Mouse (Mus musculus) ES-Bruce4 (cell line): ENCODE data around the gene Shq1. TPM values are rescaled to one million over a fixed set of nuclear protein-coding genes. Genes with fewer than 3 reads are reported as not detected.

Experiments used
- H3K27ac ChIP-seq: 2 replicates; pipeline ENCODE4 v1.5.1; 2012; ENCODE audit warnings: low read length, inconsistent platforms; ENCODE audit not compliant: insufficient read depth
- H3K27me3 ChIP-seq: 2 replicates; pipeline ENCODE4 v1.6.1; 2012; ENCODE audit warnings: mild to moderate bottlenecking, low read length, inconsistent platforms; ENCODE audit not compliant: control insufficient read depth, poor library complexity, insufficient read depth, severe bottlenecking
- H3K36me3 ChIP-seq: 2 replicates; pipeline ENCODE4 v1.6.1; 2012; ENCODE audit warnings: inconsistent platforms, mild to moderate bottlenecking, low read length, moderate library complexity; ENCODE audit not compliant: control insufficient read depth, poor library complexity, insufficient read depth, severe bottlenecking
- H3K4me1 ChIP-seq: one replicate; pipeline ENCODE4 v1.8.1; 2011; ENCODE audit warnings: low read length; ENCODE audit not compliant: control insufficient read depth, insufficient read depth
- H3K4me3 ChIP-seq: 2 replicates; pipeline ENCODE4 v1.5.1; 2011; ENCODE audit warnings: low read depth, mild to moderate bottlenecking, low read length
- H3K9ac ChIP-seq: 2 replicates; pipeline ENCODE4 v1.6.1; 2012; ENCODE audit warnings: low read depth, mild to moderate bottlenecking, inconsistent platforms; ENCODE audit not compliant: poor library complexity, severe bottlenecking
- H3K9me3 ChIP-seq: replicated peaks from 2 replicates; pipeline ENCODE4 v1.6.1; 2012; ENCODE audit warnings: mild to moderate bottlenecking, low read length, inconsistent platforms; ENCODE audit not compliant: control insufficient read depth, poor library complexity, insufficient read depth, severe bottlenecking
- CTCF ChIP-seq: IDR thresholded peaks from one replicate; pipeline ENCODE4 v1.8.1; 2011; ENCODE audit warnings: low read depth, low read length
- EP300 ChIP-seq: IDR thresholded peaks from 2 replicates; pipeline ENCODE4 v1.6.1; 2011; ENCODE audit warnings: low read depth, low read length; ENCODE audit not compliant: insufficient read depth
- POLR2A ChIP-seq: IDR thresholded peaks from one replicate; pipeline ENCODE4 v1.8.1; 2011; ENCODE audit warnings: low read length; ENCODE audit not compliant: insufficient read depth
- polyA plus RNA-seq: library from polyadenylated mRNA; stranded (reverse); fragments of >200 nt; gene quantifications from 2 replicates; pipeline ENCODE4 v1.2.4, GENCODE M21; 2011; ENCODE audit warnings: low read depth; ENCODE audit not compliant: missing spikeins, insufficient read depth, insufficient read length

Shq1 gene
- polyA plus RNA-seq, 1 experiment, result 19.0 TPM

DNA sequence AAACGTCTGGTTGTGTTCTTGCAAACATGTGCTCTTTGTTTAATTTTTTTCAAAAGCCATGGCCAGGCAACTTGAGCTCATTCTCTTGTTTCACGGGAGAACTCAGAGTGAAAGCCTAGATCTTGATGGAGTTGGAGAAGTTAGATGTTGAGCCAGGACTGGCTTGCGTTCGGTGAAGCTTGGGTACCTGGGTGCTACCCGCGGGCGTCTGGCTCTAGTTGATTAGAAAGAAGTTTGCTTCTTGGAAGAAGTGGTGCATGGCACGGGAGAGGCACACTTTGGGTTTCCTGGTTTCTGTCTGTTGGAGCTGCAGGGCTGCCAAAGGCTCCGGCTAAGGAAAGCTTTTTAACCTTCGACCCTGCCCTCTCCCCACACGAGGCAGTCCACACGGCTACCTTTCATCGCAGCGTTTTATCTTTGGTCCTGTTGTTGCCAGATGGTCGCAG is 34.4 kb upstream of the Shq1 start:
- Histone ChIP-seq H3K36me3 (no peaks in the 10 kb centered on the region), H3K4me1 (no peaks in the 10 kb centered on the region), H3K9ac (peak overlapping the region; percentile 44; the same call in 1 of the 2 replicates), H3K9me3 (no peaks in the 10 kb centered on the region), H3K27ac (no peak overlapping the region), H3K4me3 (peak overlapping the region; percentile 60), H3K27me3 (peaks cover 6% of the 10 kb centered on the region; the same call in 1 of the 2 replicates)
- TF ChIP-seq POLR2A (no peak), EP300 (no peak), CTCF (no peak)

DNA sequence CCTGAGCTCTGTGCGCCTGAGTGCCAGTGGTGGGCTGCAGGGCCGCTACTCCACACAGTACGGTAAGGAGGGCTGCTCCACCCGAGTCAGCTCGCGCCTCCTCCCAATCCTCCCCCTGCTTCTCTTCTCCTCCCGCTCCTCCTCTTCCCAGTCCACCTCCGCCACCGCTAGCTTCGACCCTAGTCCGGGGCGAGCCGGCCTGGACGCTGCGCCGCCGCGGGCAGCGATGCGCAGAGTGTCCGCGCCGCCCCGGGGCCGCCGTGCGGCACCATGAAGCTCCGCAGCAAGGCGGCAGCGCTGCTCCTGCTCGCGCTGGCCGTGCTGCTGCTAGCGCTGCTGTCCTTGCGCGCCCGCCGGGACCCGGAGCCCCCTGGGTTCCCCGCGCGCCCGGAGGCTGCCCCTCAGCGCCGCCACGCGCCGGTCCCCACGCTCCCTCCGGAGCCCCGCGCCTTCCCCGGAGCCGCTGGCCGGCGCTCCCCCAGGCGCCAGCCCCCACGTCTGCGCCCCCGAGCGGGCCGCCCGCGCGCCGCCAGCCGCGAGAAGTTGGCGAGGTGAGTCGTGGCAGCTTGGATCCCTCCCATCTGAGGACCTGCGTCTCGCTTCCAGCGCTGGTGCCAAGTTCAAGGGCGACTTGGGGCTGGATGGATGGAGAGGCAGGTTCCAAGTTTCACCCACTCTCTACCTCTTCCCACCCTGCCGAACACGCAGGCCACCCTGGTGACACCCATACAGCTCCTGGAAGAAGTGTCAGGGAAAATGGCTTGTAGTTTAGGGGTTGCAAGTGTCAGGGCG is 33.8 kb upstream of the Shq1 start, which contains the start of gene Gxylt2:
Gene Gxylt2, plus strand, starts transcription at position 161 of the 792 bp plus-strand sequence.
- Histone ChIP-seq H3K27ac (no peak within 1 kb of the TSS), H3K4me1 (no peaks in the 10 kb centered on the region), H3K4me3 (peak within 1 kb of the TSS; percentile 60), H3K9ac (peak within 1 kb of the TSS; percentile 44), H3K36me3 (no peaks in the 10 kb centered on the region), H3K27me3 (peaks cover 6% of the 10 kb centered on the region; the same call in 1 of the 2 replicates), H3K9me3 (no peaks in the 10 kb centered on the region)
- no peak for TF ChIP-seq EP300
- TF ChIP-seq POLR2A, result no peak
- no peak for TF ChIP-seq CTCF

DNA sequence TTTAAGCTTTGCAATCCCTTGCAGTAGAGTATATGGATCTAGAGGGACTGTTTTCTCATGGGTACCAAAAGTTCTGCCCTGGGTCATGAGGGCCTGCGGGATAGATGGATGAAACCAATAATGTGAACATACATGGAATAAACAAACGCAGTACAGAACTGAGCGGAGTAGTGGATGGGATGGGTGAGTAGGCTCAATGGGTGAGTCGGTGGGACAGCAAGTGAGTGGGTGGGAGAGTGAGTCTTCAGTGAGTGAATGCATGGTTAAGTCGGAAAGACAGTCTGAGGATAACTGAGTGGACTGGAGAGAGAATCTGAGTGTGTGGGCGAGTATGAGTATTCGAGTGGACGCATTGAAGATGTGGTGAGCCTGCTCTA is 33.2 kb upstream of the Shq1 start:
- Histone ChIP-seq H3K9me3 (no peaks in the 10 kb centered on the region), H3K9ac (peak overlapping the region; percentile 44; the same call in 1 of the 2 replicates), H3K4me1 (no peaks in the 10 kb centered on the region), H3K36me3 (no peaks in the 10 kb centered on the region), H3K27me3 (peaks cover 6% of the 10 kb centered on the region; the same call in 1 of the 2 replicates), H3K4me3 (peak overlapping the region; percentile 60), H3K27ac (no peak overlapping the region)
- TF ChIP-seq CTCF (no peak), EP300 (no peak), POLR2A (no peak)

DNA sequence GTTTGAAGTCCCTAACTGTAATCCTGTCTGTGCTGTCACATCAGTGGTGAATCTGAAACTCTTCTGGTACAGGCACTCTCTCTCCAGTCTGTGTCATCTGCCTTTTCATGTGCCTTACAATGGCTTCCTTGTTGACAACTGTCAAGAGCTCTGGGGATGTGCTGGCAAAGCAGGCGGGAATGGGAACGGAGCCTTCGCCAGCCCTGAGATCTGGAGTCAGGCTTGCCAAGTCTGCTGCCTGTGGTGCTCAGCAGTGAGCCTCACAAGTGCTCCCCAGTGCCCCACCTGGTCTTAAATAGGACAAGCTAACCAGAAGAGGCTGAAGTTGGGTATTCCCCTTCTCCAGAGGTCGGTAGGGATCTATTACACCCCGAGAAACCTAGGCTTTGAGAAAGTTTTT is 29.8 kb upstream of the Shq1 start:
- H3K9me3 ChIP-seq, result no peaks in the 10 kb centered on the region
- no peak overlapping the region for H3K9ac ChIP-seq
- H3K27ac ChIP-seq, result no peak overlapping the region
- H3K4me1 ChIP-seq, result no peaks in the 10 kb centered on the region
- peaks cover 6% of the 10 kb centered on the region; the same call in 1 of the 2 replicates for H3K27me3 ChIP-seq
- no peaks in the 10 kb centered on the region for H3K36me3 ChIP-seq
- TF ChIP-seq EP300, result no peak
- TF ChIP-seq POLR2A, result no peak
- no peak for TF ChIP-seq CTCF
- H3K4me3 ChIP-seq, result no peak overlapping the region

DNA sequence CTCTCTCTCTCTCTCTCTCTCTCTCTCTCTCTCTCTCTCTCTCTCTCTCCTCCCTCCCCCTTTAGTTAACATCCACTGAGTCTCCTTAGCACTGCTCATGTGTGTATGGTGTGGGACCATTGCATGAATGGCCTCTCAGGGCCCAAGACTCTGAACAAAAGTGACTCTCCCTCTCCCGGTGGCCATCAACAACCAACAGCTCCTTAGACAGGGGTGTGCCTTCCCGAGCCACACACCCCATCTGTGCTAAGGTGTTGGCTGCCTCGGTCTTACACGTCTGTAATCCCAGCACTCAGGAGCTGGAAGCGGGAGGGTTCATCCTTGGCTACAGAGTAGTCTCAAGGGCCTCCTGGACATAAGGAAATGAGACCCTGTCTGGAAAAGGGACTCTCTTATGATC is 29.0 kb upstream of the Shq1 start:
- H3K27ac ChIP-seq, result no peak overlapping the region
- H3K4me3 ChIP-seq, result no peak overlapping the region
- no peaks in the 10 kb centered on the region for H3K9me3 ChIP-seq
- TF ChIP-seq POLR2A, result no peak
- TF ChIP-seq CTCF, result no peak
- no peak for TF ChIP-seq EP300
- H3K36me3 ChIP-seq, result no peaks in the 10 kb centered on the region
- no peak overlapping the region for H3K9ac ChIP-seq
- no peaks in the 10 kb centered on the region for H3K4me1 ChIP-seq
- peaks cover 6% of the 10 kb centered on the region; the same call in 1 of the 2 replicates for H3K27me3 ChIP-seq

DNA sequence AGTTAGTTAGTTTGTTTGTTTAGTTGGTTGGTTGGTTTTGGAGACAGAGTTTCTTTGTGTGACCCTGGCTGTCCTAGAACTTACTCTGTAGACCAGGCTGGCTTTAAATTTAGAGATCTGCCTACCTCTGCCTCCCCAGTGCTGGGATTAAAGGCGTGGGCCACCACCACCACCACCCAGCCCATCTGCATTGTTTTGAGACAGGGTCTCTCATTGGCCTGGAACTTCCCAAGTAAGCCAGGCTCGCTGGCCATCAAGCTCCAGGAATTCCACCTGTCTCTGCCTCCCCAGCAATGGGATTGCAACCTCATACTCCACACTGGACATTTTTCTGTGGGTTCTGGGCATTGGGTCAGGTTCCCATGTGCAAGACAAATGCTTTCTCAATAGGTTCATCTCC is 15.4 kb upstream of the Shq1 start:
- Histone ChIP-seq H3K4me3 (no peak overlapping the region), H3K27me3 (no peaks in the 10 kb centered on the region), H3K27ac (no peak overlapping the region), H3K9me3 (no peaks in the 10 kb centered on the region), H3K9ac (no peak overlapping the region), H3K36me3 (no peaks in the 10 kb centered on the region), H3K4me1 (no peaks in the 10 kb centered on the region)
- TF ChIP-seq EP300, result no peak
- TF ChIP-seq POLR2A, result no peak
- no peak for TF ChIP-seq CTCF
